Mouse (Mus musculus) ES-Bruce4 (cell line): Measurements from ENCODE around the gene Dbx1. TPM values are rescaled to one million over a fixed set of nuclear protein-coding genes. Genes with fewer than 3 reads are reported as not detected.

Experiments
- H3K27ac ChIP-seq: 2 replicates; pipeline ENCODE4 v1.5.1; 2012; ENCODE audit warnings: low read length, inconsistent platforms; ENCODE audit not compliant: insufficient read depth
- H3K27me3 ChIP-seq: 2 replicates; pipeline ENCODE4 v1.6.1; 2012; ENCODE audit warnings: mild to moderate bottlenecking, low read length, inconsistent platforms; ENCODE audit not compliant: control insufficient read depth, poor library complexity, insufficient read depth, severe bottlenecking
- H3K36me3 ChIP-seq: 2 replicates; pipeline ENCODE4 v1.6.1; 2012; ENCODE audit warnings: inconsistent platforms, mild to moderate bottlenecking, low read length, moderate library complexity; ENCODE audit not compliant: control insufficient read depth, poor library complexity, insufficient read depth, severe bottlenecking
- H3K4me1 ChIP-seq: one replicate; pipeline ENCODE4 v1.8.1; 2011; ENCODE audit warnings: low read length; ENCODE audit not compliant: control insufficient read depth, insufficient read depth
- H3K4me3 ChIP-seq: 2 replicates; pipeline ENCODE4 v1.5.1; 2011; ENCODE audit warnings: low read depth, mild to moderate bottlenecking, low read length
- H3K9ac ChIP-seq: 2 replicates; pipeline ENCODE4 v1.6.1; 2012; ENCODE audit warnings: low read depth, mild to moderate bottlenecking, inconsistent platforms; ENCODE audit not compliant: poor library complexity, severe bottlenecking
- H3K9me3 ChIP-seq: replicated peaks from 2 replicates; pipeline ENCODE4 v1.6.1; 2012; ENCODE audit warnings: mild to moderate bottlenecking, low read length, inconsistent platforms; ENCODE audit not compliant: control insufficient read depth, poor library complexity, insufficient read depth, severe bottlenecking
- CTCF ChIP-seq: IDR thresholded peaks from one replicate; pipeline ENCODE4 v1.8.1; 2011; ENCODE audit warnings: low read depth, low read length
- EP300 ChIP-seq: IDR thresholded peaks from 2 replicates; pipeline ENCODE4 v1.6.1; 2011; ENCODE audit warnings: low read depth, low read length; ENCODE audit not compliant: insufficient read depth
- POLR2A ChIP-seq: IDR thresholded peaks from one replicate; pipeline ENCODE4 v1.8.1; 2011; ENCODE audit warnings: low read length; ENCODE audit not compliant: insufficient read depth
- polyA plus RNA-seq: library from polyadenylated mRNA; stranded (reverse); fragments of >200 nt; gene quantifications from 2 replicates; pipeline ENCODE4 v1.2.4, GENCODE M21; 2011; ENCODE audit warnings: low read depth; ENCODE audit not compliant: missing spikeins, insufficient read depth, insufficient read length

The Dbx1 gene
- polyA plus RNA-seq, 1 experiment, result not detected

DNA sequence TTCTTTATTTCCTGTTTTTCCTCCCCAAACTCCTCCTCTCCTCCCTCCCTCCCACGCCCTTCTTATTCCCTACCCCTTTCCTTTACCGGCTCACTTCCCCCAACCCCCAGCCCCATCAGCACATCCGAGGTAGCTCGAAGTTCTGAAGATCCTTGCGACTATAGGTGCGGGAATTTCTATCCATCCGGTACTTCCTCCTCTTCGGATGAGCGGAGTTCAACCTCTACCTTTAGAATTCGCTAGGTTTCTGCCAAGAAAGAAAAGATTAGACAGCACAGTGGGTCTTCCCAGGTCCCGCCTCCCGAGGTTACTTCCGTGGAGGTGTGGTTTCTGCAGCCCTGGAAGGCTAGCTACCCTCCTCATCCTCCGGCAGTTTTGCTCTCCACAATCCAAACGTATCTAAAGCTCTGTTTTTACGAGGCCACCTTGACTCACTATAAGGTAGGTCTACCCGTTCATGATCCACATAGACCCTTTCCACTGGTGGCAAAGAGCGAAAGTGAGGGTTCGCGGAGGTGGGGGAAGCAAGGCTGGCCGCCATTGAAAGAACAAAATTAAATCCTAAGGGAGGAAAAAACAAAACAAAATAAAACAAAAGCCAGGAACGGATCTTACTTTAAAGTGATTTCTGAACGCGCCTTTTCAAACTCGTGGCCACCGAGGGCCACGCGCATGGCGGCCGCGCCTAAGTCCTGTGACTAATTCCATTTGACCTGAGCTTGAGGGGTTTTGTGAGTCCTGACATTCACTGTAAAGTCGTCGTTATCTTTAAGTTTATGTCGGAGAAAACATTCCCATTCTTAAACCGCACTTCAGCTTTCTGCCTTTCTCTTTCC, 2.5 kb upstream of the Dbx1 start:
- no peaks in the 10 kb centered on the region for H3K36me3 ChIP-seq
- H3K27ac ChIP-seq, result no peak overlapping the region
- no peaks in the 10 kb centered on the region for H3K9me3 ChIP-seq
- H3K4me3 ChIP-seq, result peak overlapping the region; percentile 44
- TF ChIP-seq CTCF (no peak), POLR2A (no peak), EP300 (no peak)
- H3K27me3 ChIP-seq, result peaks cover 42% of the 10 kb centered on the region
- H3K4me1 ChIP-seq, result no peaks in the 10 kb centered on the region
- H3K9ac ChIP-seq, result no peak overlapping the region

DNA sequence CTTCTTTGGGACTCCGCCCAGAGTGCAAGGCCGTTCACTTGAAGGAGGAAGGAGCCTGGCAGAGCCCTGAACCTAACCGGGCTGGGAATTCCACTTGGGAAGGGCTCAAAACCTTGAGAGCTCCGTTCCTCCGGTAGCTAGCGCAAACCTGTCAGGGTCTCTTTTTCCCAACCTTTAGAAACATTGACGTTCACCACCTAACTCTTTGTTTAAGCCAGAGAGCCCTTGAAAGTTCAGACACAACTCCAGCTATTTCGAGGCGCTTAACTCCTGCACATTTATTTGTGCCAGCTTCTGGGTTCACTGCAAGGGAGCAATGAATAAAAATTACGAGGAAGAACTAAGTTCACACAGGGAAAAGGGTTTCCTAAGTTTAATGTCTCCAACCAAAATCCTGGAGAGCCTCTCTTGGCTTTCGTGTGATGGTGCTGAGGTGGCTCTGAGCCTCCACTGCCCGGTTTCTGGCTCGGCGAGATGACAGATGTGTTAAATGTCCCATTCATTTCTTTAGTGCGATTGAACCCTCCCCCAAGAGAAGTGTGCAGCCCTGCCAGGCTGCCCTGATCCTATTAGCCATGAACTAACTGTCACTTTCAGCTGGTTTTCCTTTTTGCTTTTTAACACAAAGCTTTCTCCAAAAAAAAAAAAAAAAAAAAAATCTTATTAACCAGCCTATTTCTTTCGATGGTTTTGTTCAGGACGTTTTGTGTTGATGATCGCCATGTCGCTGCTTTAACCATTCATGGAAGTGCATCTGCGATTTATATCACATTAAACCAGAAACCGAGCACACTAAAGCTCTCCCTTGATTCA, 1.4 kb upstream of the Dbx1 start:
- Histone ChIP-seq H3K36me3 (no peaks in the 10 kb centered on the region), H3K9ac (no peak overlapping the region), H3K27me3 (peaks cover 49% of the 10 kb centered on the region), H3K9me3 (no peaks in the 10 kb centered on the region), H3K4me1 (no peaks in the 10 kb centered on the region), H3K27ac (no peak overlapping the region), H3K4me3 (no peak overlapping the region)
- TF ChIP-seq POLR2A (no peak), EP300 (no peak), CTCF (no peak)

DNA sequence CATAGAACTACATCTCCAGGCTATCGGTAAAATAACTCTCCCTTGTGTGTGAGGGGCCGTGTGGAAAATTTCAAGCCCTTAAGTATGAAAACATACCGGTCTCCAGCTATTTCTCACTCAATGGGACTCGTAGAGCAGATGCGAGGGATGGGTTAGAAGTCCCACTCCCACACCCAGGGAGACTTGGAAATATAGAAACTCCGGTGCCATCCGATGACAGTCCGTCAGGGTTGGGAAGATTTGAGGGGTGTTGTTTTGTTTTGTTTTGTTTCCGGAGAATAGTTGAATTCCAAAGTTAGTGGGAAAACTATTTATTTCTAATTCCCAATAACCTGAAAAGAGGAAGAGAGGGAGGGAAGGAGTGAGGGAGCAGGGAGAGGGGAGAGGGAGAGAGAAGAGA, 632 bp upstream of the Dbx1 start:
- Histone ChIP-seq H3K27me3 (peaks cover 54% of the 10 kb centered on the region), H3K27ac (no peak overlapping the region), H3K4me3 (no peak overlapping the region), H3K36me3 (no peaks in the 10 kb centered on the region), H3K9me3 (no peaks in the 10 kb centered on the region), H3K9ac (no peak overlapping the region), H3K4me1 (no peaks in the 10 kb centered on the region)
- TF ChIP-seq POLR2A (no peak), EP300 (no peak), CTCF (no peak)

DNA sequence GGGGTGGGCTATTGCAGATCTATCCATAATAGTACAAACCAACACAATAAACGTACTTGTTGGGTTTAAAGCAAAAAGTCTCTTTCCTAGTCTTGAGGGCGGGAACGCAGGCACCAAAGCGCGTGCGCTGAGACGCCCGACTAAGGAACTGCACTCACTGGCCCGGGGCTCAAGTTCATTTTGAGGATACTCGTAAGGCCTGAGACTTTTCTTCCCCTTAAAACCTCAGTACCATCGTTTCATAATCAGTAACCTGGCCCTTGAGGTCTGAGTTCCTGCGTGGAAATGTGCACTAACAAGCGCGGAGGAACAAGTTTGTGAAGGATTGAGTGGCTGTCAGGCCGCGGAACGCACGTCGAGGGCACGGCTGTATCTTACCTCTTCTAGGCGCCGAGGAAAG, 678 bp downstream of the Dbx1 start:
- H3K9ac ChIP-seq, result no peak overlapping the region
- H3K27ac ChIP-seq, result no peak overlapping the region
- H3K36me3 ChIP-seq, result no peaks in the 10 kb centered on the region
- no peaks in the 10 kb centered on the region for H3K4me1 ChIP-seq
- H3K9me3 ChIP-seq, result no peaks in the 10 kb centered on the region
- TF ChIP-seq EP300 (no peak), CTCF (no peak), POLR2A (no peak)
- peaks cover 56% of the 10 kb centered on the region for H3K27me3 ChIP-seq
- H3K4me3 ChIP-seq, result peak overlapping the region; percentile 32; the same call in 1 of the 2 replicates

- Histone ChIP-seq H3K4me1 (no peaks in the 10 kb centered on the region), H3K4me3 (peak overlapping the region; percentile 12; the same call in 1 of the 2 replicates), H3K27ac (no peak overlapping the region)
Observed at GRCm38 (mm10) chr7:49635074-49635621, 1.5 kb downstream of the Dbx1 start.

More at GRCm38 (mm10) chr7:49635074-49635621, 1.5 kb downstream of the Dbx1 start:
- H3K36me3 ChIP-seq, result no peaks in the 10 kb centered on the region
- peaks cover 54% of the 10 kb centered on the region for H3K27me3 ChIP-seq
- H3K9ac ChIP-seq, result no peak overlapping the region
- TF ChIP-seq CTCF, result no peak
- no peak for TF ChIP-seq POLR2A
- no peak for TF ChIP-seq EP300
- no peaks in the 10 kb centered on the region for H3K9me3 ChIP-seq
